Mouse (Mus musculus) thymus, adult 2 months (tissue): ENCODE measurements around the gene Erg. TPM values are rescaled to one million over a fixed set of nuclear protein-coding genes. Genes with fewer than 3 reads are reported as not detected.

Source experiments
- DNase-seq: peaks from one replicate; pipeline ENCODE4 v3.0.0; 2021
- H3K27ac ChIP-seq: fragments of 200-500 bp; 2 replicates; pipeline ENCODE4 v1.5.1; 2012; ENCODE audit warnings: low read length, control low read depth; ENCODE audit not compliant: control insufficient read depth, insufficient read depth
- H3K27me3 ChIP-seq: fragments of 200-500 bp; 2 replicates; pipeline ENCODE4 v1.6.1; 2012; ENCODE audit warnings: mild to moderate bottlenecking, low read length, moderate library complexity, mixed read lengths; ENCODE audit not compliant: control insufficient read depth, insufficient read depth
- H3K36me3 ChIP-seq: fragments of 200-500 bp; 2 replicates; pipeline ENCODE4 v1.6.1; 2012; ENCODE audit warnings: mild to moderate bottlenecking, low read length, moderate library complexity; ENCODE audit not compliant: control insufficient read depth, insufficient read depth
- H3K4me1 ChIP-seq: fragments of 200-500 bp; replicated peaks from 2 replicates; pipeline ENCODE4 v1.6.1; 2012; ENCODE audit warnings: low read length; ENCODE audit not compliant: control insufficient read depth, insufficient read depth
- H3K4me3 ChIP-seq: fragments of 200-500 bp; 2 replicates; pipeline ENCODE4 v1.5.1; 2012; ENCODE audit warnings: mild to moderate bottlenecking, low read length, control low read depth, moderate library complexity; ENCODE audit not compliant: control insufficient read depth, insufficient read depth
- CTCF ChIP-seq: fragments of 200-500 bp; IDR thresholded peaks from 2 replicates; pipeline ENCODE4 v1.5.1; 2012; ENCODE audit warnings: mild to moderate bottlenecking, control low read depth, low read length, moderate library complexity, borderline replicate concordance; ENCODE audit not compliant: control insufficient read depth, poor library complexity, insufficient read depth; ENCODE audit errors: extremely low read depth
- POLR2A ChIP-seq: fragments of 200-500 bp; IDR thresholded peaks from 2 replicates; pipeline ENCODE4 v1.6.1; 2012; ENCODE audit warnings: mild to moderate bottlenecking, low read length, control low read depth, moderate library complexity; ENCODE audit not compliant: control insufficient read depth, poor library complexity, insufficient read depth; ENCODE audit errors: extremely low read depth
- WGBS: fragments of 180-500 bp; shearing (Covaris S2); methylation state at CpG from one replicate; pipeline ENCODE4 v1.1.7; 2018; 5-methylcytosine and 5-hydroxymethylcytosine counted together
- polyA plus RNA-seq: library from polyadenylated mRNA; depleted of rRNA; stranded (reverse); fragments of >200 nt; gene quantifications from 2 replicates; pipeline ENCODE4 v1.2.3, GENCODE M21; 2012

Gene Erg
- polyA plus RNA-seq, 1 experiment = 4.0 TPM

DNA sequence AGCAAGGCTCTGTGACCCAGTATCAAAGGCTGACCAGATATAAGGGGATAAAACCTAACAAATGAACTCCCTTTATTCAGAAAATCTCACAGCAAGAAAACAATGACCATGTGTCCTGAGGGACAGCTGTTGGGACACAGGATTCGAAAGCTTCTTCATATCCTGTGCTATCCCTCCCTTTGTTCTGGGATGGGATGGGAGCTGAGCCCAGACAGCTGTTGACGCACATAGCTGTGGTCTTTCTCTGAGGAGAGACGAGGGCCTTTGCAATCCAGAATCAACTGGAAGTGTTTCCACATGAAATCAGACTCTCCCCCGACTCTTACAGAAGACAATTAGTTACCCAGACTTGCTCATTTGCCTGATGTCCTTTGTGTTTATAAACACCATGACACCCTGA is 29.6 kb downstream of the Erg start:
- TF ChIP-seq CTCF (no peak), POLR2A (no peak)
- WGBS = 94% methylated on average over 4 of the region's 4 CpGs

GRCm38 (mm10) chr16:95553136-95553535 is 33.3 kb downstream of the Erg start:
- H3K27me3 ChIP-seq = no peaks in the 10 kb centered on the region
- no peak for TF ChIP-seq POLR2A
- TF ChIP-seq CTCF = no peak
- no peaks in the 10 kb centered on the region for H3K4me1 ChIP-seq
- DNase-seq = no peak
- 94% methylated on average over 2 of the region's 2 CpGs for WGBS
- no peak overlapping the region for H3K27ac ChIP-seq
- H3K4me3 ChIP-seq = no peak overlapping the region
- no peaks in the 10 kb centered on the region for H3K36me3 ChIP-seq

More for the DNA sequence above, 29.6 kb downstream of the Erg start:
- Histone ChIP-seq H3K4me1 (no peaks in the 10 kb centered on the region), H3K27me3 (no peaks in the 10 kb centered on the region), H3K36me3 (no peaks in the 10 kb centered on the region), H3K4me3 (no peak overlapping the region), H3K27ac (no peak overlapping the region)
- DNase-seq = no peak

- Histone ChIP-seq H3K36me3 (no peaks in the 10 kb centered on the region), H3K27me3 (no peaks in the 10 kb centered on the region), H3K27ac (no peak overlapping the region), H3K4me3 (no peak overlapping the region), H3K4me1 (no peaks in the 10 kb centered on the region)
- DNase-seq = no peak
- 92% methylated on average over 16 of the region's 16 CpGs for WGBS
- TF ChIP-seq CTCF (no peak), POLR2A (no peak)
Measured at GRCm38 (mm10) chr16:95552495-95552894, 33.9 kb downstream of the Erg start.

- TF ChIP-seq CTCF = no peak
- TF ChIP-seq POLR2A = no peak
- no peak for DNase-seq
- WGBS = 96% methylated on average over 5 of the region's 5 CpGs
- no peaks in the 10 kb centered on the region for H3K27me3 ChIP-seq
- no peak overlapping the region for H3K27ac ChIP-seq
- H3K4me1 ChIP-seq = no peaks in the 10 kb centered on the region
- no peaks in the 10 kb centered on the region for H3K36me3 ChIP-seq
- no peak overlapping the region for H3K4me3 ChIP-seq
Measured at GRCm38 (mm10) chr16:95550496-95550895, 35.9 kb downstream of the Erg start.

- H3K27me3 ChIP-seq = no peaks in the 10 kb centered on the region
- no peak for DNase-seq
- H3K4me1 ChIP-seq = no peaks in the 10 kb centered on the region
- H3K36me3 ChIP-seq = no peaks in the 10 kb centered on the region
- WGBS = 93% methylated on average over 5 of the region's 5 CpGs
- H3K27ac ChIP-seq = no peak overlapping the region
- H3K4me3 ChIP-seq = no peak overlapping the region
- TF ChIP-seq CTCF (no peak), POLR2A (no peak)
Measured at GRCm38 (mm10) chr16:95544753-95545152, 41.6 kb downstream of the Erg start.

- DNase-seq = no peak
- H3K27ac ChIP-seq = no peak overlapping the region
- no peak for TF ChIP-seq CTCF
- no peak overlapping the region for H3K4me3 ChIP-seq
- no peaks in the 10 kb centered on the region for H3K36me3 ChIP-seq
- WGBS = 97% methylated on average over 12 of the region's 12 CpGs
- H3K4me1 ChIP-seq = no peaks in the 10 kb centered on the region
- no peaks in the 10 kb centered on the region for H3K27me3 ChIP-seq
Measured at GRCm38 (mm10) chr16:95543471-95543870, 42.9 kb downstream of the Erg start.

- DNase-seq = no peak
- no peaks in the 10 kb centered on the region for H3K36me3 ChIP-seq
- TF ChIP-seq POLR2A (no peak), CTCF (no peak)
- WGBS = 97% methylated on average over 3 of the region's 3 CpGs
- H3K27ac ChIP-seq = no peak overlapping the region
- no peaks in the 10 kb centered on the region for H3K27me3 ChIP-seq
- H3K4me1 ChIP-seq = no peaks in the 10 kb centered on the region
- H3K4me3 ChIP-seq = no peak overlapping the region
Measured at GRCm38 (mm10) chr16:95535151-95535550, 51.2 kb downstream of the Erg start.
